Mouse (Mus musculus) spleen, adult 18-20 months (tissue): ENCODE results near the gene Arid3a.

Source experiments
- DNase-seq, 2 experiments: peaks; one replicate each; pipeline ENCODE4 v3.0.0; 2022; ENCODE audit warnings: mixed read lengths in 2 of 2

The Arid3a gene

DNA sequence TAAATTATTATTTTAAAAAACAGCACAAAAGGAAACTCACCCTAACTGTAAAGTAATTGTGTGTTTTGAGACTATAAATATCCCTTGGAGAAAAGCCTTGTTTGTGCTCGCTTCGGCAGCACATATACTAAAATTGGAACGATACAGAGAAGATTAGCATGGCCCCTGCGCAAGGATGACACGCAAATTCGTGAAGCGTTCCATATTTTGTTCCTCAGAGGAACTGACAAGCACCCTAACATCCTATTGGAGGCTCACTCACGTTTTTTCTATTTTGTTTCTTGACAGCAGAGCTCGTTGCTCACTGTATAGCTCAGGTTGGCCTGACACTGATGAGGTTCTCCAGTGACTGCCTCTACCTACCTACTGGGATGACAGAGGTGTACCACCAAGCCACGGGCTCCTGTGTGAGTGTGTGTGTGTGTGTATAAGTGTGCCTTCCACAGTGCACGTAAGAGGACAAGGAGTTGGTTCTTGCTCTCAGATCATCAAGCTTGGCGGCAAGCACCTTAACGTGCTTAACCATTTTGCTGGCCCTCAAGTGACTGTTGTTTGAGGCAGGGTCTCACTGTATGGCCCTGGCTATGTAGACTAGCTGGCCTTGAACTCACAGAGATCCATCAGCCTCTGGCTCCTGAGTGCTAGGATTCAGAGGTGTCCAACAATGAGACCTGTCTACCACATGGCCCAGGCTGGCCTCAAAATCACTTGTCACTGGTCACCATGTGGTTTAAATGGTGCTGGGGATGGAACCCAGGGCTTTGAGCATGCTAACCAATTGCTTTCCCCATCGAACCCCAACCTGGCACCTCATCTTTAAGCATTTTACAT lies 17.5 kb upstream of the Arid3a start:
- DNase-seq = no peak

DNA sequence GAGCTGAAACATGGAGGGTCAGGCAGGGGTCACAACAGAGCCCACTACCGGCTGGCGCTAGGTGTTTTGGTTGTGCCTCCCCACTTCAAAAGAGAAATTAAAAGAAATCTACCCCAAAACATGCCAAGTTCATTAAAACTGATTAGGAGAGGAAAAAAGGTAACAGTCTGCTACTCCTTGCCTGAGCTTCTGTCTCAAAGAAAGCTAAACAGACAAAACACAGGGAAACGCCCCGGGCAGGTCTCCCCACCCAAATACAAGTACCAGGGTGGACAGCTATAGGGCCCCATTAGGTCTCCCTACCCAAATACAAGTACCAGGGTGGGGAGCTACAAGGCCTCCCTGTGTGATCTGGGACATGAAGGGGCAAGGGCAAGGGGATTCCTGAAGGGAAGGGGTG lies 16.3 kb upstream of the Arid3a start, which contains the start of gene Gm26602:
TSS of gene Gm26602 (plus strand) at position 301 of the 400 bp plus-strand sequence.
- DNase-seq = no peak

DNA sequence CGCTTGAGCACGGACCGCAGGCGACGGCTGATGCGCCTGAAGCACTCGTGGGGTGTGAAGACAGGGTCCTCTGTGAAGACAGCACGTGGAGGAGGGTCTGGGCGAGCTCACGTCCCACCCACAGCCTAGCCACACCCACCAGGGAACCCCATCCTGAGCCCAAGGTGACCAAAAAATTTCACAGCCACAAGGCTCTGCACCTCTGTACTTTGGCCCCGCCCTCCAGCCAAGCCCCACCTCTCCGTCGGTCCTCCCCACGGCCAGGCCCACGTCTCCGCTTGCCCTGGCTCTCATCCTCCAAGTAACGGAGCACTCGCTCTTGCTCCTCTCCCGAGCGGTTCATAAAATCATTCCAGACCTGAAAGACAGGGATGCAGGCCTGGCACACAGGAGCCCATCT lies 14.4 kb upstream of the Arid3a start:
- DNase-seq = no peak

DNA sequence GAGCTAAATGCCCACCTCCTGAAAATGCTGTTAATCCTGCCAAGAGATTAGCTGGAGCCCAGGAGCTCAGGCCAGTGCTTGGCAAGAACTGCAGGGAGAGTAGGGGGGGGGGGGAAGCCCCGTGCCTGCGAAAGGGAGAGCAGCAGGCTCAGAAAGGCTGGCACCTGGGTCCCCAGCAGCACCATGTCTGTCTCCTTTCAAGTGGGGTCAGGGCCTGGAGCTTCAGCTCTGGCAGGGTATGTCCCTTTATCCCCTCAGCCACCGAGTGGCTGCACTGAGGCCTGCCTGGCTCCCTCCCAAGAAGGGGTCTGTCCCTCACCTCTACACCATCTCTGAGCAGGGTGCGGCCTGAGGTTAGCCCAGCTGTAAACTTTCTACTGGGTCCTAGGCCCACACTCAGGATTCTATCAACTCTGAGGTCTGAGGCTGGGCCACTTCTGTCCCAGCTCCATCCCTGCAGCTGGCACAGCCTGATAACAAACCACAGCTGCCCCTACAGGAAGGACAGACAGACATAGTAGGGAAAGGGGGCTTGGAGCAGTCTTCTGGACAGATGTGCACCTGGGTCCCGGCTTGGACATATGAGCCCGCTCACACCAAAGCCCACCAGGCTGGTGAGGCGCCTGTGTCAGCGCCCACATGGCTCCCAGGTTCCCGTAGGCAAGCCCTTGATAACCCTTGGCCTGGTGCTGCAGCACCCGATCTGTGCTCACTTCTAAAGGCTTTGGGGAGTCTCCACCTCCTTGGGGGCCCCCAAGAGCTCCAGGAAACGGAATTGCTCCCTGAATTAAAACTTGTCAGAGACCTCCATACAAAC lies 12.5 kb upstream of the Arid3a start:
- DNase-seq = no peak

DNA sequence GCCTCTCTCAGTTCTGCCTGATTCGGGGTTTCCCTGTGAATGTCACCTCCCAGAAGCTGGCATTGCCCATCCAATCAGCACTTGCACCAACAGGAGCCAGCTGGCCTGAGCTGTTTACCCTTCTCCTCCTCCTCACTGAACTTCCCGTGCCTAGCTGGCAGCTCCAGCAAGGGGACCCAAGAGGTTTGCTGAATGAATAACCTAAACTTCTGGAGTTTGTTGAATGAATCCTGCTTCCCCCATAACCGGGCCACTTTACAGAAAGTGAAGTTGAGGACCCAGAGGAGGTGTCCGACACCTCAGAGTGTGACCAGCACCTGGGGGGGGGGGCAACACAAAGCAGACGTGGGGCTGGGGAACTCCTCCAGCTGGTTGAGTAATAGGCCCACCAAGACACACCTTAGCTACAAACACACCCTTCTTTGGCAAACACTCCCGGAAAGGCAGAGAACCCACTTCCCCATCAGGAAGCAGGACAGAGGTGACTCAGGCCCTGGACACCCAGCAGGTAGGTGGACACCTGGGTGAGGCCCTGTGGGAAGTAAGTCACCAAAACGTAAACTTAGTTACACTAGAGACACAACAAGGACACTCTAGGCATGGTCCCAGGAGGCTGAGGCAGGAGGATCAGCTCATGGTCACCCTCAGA lies 11.8 kb upstream of the Arid3a start:
- DNase-seq = no peak

DNA sequence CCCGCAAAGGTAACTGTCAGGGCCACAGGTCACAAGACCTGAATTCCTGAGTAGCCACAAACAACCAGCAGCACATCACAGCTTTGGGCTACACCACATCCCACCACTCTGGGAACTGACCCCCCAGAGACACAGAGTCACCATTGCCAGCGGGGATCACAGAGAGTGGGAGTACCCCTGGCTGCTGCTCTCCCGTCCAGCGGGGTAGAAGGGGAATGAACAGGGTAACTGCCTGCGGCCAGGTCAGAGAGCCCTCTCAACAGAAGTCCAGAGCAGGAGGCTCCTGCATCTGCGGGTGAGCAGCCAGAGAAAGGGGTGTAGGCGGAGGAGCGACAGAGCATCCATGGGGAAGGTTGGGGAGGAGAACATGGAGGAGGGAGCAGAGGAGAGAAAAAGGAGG lies 10.8 kb upstream of the Arid3a start:
- no peak for DNase-seq

DNA sequence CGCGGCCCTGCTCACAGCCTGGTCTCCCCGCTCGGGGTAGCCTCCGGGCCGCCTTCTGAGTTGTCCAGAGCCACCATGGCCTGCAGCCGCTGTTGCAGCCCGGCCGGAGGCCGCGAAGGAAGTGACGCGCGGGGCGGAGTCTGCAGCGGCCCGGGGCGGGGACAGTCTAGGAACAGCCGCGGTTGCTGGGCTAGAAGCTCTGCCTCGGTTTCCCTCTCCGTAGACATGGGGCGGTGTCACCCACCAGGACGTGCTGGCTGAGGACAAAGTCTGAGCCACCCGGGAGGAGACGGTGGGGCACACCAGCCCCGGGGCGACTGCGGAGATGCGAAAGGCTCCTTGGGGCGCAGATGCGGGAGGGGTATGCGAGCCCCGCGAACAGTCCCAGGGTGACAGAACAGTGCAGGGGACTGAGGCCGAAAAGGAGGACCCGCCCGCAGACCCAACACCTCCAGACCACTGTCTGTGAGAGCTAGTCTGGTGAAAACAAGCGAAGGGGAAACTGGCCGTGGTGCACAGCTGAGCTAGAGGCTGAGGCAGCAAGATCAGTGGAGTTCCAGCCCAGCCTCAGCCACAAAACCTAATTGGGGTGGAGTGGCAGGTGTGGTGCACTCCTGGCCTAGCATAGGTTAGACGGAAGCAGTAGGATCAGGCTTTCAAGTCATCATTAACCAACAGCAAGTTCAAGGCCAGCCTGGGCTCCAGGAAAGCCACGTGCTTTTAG lies 9.9 kb upstream of the Arid3a start, which contains the start of gene Kiss1r:
TSS of gene Kiss1r (plus strand) at position 164 of the 724 bp plus-strand sequence.
- DNase-seq = peak; percentile 78 to 92

DNA sequence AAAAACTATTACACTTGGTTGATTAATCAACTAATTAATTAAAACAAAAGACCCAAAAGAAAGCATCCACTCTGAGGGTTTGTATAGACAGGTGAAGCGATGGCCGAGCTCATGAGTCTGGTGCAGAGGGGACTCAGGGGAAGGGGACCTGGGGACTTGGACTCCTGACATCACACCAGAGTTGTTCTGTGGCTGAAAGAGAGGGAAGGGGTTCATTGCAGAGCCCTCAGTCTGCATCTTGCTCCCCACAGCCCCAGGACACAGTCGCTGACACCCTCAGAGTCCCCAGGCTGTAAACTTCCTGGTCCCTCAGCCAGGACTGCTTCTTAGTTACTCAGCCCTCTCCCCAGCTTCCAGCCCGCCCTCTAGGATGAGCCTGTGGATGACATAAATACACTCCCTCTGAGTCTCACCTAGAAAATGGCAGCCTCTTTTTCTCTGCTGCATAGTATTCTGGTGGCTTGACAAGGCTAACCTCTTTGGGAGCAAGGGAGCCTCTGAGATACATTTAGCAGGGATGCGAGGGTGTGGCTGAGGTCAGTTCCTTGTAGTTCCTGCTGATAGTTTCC lies 9.2 kb upstream of the Arid3a start:
- no peak for DNase-seq

DNA sequence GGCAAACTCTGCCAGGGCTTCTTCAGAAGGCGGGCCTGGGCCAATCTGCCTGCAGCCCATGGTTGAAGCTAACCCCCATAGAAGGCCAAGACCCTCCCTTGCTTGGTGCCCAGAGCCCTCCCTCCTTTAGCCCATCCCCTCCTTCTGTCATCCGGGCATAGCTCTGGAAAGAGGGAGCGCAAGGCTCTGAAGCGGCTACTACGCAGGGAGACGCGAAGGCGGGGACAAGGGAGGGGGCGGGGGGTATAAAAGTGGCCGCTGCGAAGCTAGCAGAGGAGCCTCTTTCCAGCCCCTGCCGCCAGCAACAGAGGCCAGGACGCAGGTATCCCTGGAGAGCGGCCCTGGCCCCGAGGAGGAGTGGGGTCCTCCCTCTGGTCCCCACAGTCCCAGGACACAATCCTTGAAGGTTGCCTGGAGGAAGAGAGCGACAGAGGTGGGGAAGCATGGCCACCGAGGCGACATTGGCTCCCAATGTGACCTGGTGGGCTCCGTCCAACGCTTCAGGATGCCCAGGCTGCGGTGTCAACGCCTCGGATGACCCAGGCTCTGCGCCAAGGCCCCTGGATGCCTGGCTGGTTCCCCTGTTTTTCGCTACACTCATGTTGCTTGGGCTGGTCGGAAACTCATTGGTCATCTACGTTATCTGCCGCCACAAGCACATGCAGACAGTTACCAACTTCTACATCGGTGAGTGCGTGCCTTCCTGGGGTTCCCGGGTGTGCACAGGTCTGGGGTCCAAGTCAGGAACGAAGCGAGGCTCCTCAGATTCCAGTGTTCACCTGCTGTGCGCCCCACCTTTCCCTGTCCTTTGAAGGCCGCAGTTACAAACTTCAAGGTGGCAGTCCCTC lies 8.4 kb upstream of the Arid3a start:
- no peak for DNase-seq

DNA sequence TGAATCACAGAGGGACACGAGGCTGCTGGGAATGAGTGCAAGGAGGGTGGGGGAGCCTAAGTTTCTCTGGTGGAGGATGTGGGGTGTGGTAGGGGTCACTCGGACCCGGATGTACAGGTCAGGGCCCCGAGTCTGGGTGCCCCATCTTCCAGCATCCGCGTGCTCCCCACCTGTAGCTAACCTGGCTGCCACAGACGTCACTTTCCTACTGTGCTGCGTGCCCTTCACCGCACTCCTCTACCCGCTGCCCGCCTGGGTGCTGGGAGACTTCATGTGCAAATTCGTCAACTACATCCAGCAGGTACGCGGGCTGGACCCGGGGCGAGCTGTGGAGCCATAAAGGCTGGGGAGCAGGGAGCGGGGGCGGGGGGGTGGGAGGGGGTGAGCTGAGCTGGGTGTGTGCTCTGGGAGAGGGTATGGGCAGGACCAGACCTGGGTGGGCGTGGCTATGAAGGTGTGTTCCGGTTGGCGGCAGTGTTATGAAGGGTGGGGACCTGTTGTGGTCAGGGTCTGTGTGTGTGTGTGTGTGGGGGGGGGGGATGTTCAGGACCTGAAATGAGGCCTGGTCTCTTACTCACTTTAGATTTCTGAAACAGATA lies 7.5 kb upstream of the Arid3a start:
- DNase-seq = no peak

DNA sequence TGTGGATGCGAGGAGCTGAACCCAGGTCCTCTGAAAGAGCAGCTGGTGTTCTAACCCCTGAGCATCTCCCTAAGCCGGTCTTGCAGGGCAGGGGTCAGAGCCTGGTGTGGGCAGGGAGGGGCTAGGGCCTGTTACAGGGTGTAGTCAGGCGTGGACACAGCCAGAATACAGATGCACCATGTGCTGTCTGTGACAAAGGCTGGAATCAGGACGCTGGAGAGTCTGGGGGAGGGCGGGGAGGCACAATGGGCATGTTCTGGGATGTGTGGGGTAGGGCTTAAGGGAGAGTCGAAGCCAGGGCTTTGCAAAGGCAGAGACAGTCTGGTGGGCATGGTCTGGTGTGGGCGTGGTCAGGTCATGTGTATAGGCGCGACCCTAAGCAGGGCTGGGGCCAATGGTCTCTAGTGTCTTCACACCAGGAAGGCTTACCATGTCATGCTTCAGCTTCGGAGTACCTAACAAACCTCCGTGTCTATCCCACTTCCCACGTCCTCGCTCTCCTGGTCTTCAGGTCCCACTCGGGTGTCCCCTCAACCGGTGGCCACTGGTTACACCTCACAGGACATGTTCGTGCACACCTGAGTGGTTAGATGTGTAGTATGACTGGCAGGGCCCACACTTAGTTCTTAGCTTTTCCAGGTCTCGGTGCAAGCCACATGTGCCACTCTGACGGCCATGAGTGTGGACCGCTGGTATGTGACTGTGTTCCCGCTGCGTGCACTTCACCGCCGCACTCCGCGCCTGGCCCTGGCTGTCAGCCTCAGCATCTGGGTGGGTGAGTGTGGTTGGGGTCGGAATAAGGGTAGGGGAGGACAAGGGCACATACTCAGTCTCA lies 6.6 kb upstream of the Arid3a start:
- DNase-seq = no peak

DNA sequence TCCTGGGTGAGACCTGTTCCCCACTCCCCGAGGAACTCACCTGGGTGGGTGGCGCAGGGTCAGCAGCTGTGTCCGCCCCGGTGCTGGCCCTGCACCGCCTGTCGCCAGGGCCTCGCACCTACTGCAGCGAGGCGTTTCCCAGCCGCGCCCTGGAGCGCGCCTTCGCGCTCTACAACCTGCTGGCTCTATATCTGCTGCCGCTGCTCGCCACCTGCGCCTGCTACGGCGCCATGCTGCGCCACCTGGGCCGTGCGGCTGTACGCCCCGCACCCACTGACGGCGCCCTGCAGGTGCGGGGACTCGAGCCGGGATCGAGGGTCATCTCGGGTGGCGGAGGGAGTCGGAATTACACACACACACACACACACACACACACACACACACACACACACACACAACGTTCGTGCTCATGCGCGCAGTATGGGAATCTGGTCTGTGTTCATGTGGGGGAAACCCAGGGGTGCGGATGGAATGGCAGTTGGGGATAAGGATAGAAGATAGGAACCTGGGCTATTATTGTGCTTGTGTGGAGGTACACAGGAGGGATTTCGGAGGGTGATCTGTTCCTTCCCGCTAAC lies 5.8 kb upstream of the Arid3a start, which contains the start of gene R3hdm4:
TSS of gene R3hdm4 (minus strand) at position 251 of the 578 bp plus-strand sequence.
- DNase-seq = no peak

DNA sequence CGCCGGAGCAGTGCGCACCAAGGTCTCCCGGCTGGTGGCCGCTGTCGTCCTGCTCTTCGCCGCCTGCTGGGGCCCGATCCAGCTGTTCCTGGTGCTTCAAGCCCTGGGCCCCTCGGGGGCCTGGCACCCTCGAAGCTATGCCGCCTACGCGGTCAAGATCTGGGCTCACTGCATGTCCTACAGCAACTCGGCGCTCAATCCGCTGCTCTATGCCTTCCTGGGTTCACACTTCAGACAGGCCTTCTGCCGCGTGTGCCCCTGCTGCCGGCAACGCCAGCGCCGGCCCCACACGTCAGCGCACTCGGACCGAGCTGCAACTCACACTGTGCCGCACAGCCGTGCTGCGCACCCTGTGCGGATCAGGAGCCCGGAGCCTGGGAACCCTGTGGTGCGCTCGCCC lies 5.3 kb upstream of the Arid3a start:
- DNase-seq = no peak

DNA sequence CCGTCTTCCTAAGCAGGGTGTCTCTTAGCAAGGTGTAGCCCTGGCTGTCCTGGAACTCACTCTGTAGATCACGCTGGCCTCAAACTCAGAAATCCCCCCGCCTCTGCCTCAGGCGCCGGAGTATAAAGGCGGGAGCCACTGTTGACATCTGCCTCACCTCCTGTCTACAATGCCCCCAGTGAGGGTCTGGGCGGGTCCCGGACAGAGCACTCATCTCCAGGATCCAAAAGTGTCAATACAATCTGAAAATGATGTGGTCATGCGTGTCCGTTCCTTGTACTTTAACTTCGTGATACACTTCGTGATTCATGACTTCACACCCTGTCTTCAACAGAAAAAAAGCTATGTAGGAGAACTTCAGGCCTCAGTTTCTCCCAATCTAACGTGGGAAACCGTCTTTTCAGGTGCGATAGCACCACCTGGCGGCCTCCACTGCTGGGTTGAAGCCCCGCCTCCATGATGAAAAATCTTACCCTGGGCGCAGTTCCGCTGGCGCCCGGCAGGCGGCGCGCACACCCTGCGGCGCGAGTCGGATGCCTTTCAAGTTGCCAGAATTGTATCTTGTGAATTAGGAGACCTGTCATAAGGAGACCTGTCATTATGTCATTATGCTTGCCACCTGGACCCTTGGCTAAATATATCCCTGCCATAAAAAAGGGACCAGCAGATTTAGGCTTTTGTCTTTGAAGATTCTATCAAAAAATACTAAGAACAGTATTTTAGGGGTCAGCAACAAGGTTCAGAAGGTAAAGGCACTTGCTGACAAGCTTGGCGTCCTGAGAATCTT lies 1.7 kb upstream of the Arid3a start:
- DNase-seq = peak; percentile 85 to 97

DNA sequence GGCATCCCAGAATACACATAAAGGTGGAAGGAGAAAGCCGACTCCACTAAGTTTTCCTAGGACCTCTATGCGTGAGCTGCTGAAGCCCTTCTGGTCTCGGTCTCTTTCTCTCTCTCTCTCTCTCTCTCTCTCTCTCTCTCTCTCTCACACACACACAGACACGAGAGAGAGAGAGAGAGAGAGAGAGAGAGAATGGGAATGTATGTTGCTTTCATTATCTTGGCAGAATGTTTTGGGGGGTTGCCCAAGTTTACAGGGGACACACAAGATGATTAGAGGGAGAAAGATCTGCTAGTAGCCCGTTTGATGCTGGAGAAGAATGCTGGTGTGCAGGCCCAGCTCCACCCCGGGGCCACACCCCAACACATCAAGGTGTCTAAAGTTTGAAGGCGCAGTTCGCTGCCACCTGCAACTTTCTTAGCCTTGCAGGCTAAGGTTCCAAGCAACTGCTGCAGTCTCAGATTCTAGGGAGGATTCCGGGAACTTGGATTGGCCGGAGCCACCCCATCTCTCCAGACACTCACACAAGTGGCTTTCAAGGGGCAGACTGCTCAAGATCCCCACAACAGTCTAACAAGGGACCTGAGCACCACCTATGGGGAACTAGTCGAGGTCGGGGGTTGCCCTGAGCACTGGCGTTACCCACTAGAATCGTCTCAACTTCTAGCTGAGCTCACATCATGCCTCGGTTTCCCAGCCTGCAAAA lies 905 bp upstream of the Arid3a start:
- peak in 1 of 2 experiments; percentile 44 for DNase-seq

DNA sequence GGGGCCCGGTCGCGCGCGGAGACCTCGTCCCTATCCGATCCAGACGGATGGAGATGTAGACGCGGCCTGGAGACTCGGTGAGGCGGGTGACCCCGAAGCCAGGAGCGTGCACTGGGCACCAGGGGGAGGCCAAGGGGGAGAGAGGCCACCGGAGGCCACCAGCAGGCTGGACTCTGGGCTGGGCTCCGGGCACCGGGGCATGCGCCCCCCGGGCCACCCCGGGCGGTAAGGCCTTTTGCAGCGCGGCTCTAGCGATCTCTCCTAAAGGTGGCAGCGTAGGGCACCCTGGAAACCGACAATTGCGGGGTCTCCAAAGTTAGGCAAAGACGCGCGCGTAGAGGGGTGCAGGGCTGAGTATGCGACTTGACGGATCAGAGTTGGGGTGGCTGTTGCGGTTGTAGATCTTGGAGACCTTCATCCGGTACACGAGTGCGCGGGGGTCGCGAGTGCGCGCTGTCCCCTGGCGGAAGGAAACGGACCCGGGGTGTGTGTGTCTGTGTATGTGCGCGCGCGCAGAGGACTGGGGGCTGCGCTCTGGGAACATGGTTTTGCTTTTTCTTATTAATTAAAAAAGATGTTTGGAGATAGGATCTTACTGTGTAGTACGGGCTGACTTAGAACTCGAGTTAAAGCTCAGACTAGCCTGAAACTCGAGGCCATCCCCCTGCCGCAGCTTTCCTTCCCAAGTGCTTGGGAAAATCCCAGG lies 634 bp downstream of the Arid3a start:
- DNase-seq = peak; percentile 54 to 67

DNA sequence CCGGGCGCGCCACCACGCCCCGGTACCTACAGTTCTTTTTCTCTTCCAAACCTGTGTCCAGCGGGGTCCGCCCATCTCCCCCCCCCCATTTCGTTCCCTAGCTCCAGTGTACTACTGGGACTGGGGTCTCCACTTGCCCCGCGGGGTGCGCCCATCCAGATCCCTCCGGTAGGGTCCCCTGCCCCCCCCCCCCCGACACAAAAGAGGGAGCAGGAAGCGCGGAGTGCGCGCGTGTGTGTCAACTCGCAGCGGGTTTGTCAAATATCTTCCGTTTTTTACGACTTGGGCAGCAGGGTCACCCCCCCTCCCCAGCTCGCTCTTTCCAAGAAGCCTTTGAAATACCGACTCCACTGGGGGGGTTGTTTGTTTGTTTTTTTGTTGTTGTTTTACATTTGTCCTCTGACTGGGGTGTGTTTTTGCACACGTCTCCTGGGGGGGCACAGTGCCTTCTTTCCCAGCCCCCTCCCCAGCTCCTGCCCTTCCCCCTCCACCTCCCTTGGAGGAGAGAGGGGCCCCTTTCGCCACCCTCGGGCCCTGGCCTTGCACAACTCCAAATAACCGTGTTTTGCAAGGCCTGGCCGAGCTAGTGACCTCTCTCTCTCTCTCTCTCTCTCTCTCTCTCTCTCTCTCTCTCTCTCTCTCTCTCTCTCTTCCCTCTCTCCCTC lies 1.3 kb downstream of the Arid3a start:
- peak in 1 of 2 experiments; percentile 42 for DNase-seq
